Mouse (Mus musculus): Measurements from ENCODE around the gene Olfr281.

The Olfr281 gene

GRCm38 (mm10) chr15:98483907-98484886, 31.8 kb downstream of the Olfr281 start:
- no peak for ATAC-seq (ENCODE audit: low TSS enrichment)

GRCm38 (mm10) chr15:98486433-98487021, 34.1 kb downstream of the Olfr281 start:
- no peak for ATAC-seq (ENCODE audit: low TSS enrichment)

- no peak for ATAC-seq (ENCODE audit: low TSS enrichment)
Measured at GRCm38 (mm10) chr15:98491332-98491731, 38.9 kb downstream of the Olfr281 start.

GRCm38 (mm10) chr15:98492102-98492501, 39.7 kb downstream of the Olfr281 start, which contains the start of gene Olfr279:
Gene Olfr279 (plus strand): TSS chr15:98492402.
- no peak for ATAC-seq (ENCODE audit: low TSS enrichment)

- no peak for ATAC-seq (ENCODE audit: low TSS enrichment)
Measured at GRCm38 (mm10) chr15:98497631-98498030, 45.2 kb downstream of the Olfr281 start.

- no peak for ATAC-seq (ENCODE audit: low TSS enrichment)
Measured at GRCm38 (mm10) chr15:98503317-98503716, 50.9 kb downstream of the Olfr281 start.

- 0 out of 2 replicates have a peak, but pooled peaks have one; percentile 50 for ATAC-seq (ENCODE audit: low TSS enrichment)
Measured at GRCm38 (mm10) chr15:98504514-98504913, 52.1 kb downstream of the Olfr281 start.

- no peak for ATAC-seq (ENCODE audit: low TSS enrichment)
Measured at GRCm38 (mm10) chr15:98506253-98506957, 54.0 kb downstream of the Olfr281 start.

GRCm38 (mm10) chr15:98507321-98507720, 54.9 kb downstream of the Olfr281 start:
- no peak for ATAC-seq (ENCODE audit: low TSS enrichment)

- no peak for ATAC-seq (ENCODE audit: low TSS enrichment)
Measured at GRCm38 (mm10) chr15:98509387-98509786, 57.0 kb downstream of the Olfr281 start.
